Mouse (Mus musculus): ENCODE data around the gene Senp1. TPM values are rescaled to one million over a fixed set of nuclear protein-coding genes. Genes with fewer than 3 reads are reported as not detected.
A peak's percentile ranks its signal among the peaks of the same experiment; 100 is the strongest.

Gene Senp1
- polyA plus RNA-seq, 1 experiment from 2014 or later = 16.7 TPM

DNA sequence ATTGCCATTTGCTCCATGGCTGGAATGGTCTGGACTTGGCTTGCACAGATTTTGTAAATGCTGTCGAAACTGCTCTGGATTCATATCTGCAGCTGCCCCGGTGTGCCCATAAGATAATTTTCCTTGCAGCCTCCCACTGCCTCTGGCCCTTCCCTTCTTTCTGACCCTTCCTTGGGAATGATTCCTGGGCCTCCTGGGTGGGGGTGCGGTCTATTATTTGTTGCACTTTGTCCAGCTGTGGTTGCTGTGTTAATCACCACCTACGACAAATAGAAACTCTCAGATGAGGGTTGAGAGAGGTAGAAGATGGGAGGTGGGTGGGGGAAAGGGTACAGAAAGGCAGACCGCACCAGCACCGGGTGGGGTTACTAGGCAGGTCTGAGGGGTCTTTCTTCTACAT, 13.7 kb upstream of the Senp1 start:
- Histone ChIP-seq H3K4me1 (replicated peaks) (peaks cover 34% of the 10 kb centered on the region), H3K4me3 (no peak overlapping the region), H3K9ac (no peak overlapping the region), H3K4me2 (no peak overlapping the region), H3K27ac (no peak overlapping the region), H3K27me3 (0 out of 2 replicates have a peak, but pooled peaks cover 8% of the 10 kb centered on the region), H3K9me3 (replicated peaks) (no peaks in the 10 kb centered on the region), H3K36me3 (peaks cover 2% of the 10 kb centered on the region; the same call in 1 of the 2 replicates)
- no peak for ATAC-seq (replicated peaks; ENCODE audit: insufficient number of reproducible peaks, insufficient read depth, low FRiP score, low read depth)
- WGBS = 76% methylated on average over 6 of the region's 6 CpGs

DNA sequence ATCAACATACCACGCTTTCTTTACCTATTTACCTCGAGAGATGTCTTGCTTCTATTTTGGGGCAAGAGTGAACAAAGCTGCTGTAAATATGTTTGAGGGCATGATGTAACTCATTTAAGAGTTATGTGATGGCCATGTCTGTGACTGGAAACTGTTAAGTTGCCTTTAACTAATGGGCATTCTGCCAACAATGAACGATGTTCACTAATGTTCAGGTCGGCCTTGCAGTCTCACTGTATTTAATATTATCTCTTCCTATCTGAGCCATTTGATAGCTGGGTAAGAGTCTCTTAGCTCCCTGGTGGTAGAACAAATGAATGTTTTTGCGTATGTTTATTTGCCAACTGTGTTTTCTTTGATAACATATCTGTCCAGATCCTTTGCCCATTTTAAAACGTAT, 13.0 kb upstream of the Senp1 start:
- H3K9ac ChIP-seq = no peak overlapping the region
- ATAC-seq (replicated peaks; ENCODE audit: insufficient number of reproducible peaks, insufficient read depth, low FRiP score, low read depth) = no peak
- H3K4me1 ChIP-seq (replicated peaks) = peaks cover 28% of the 10 kb centered on the region
- H3K4me3 ChIP-seq = no peak overlapping the region
- 51% methylated on average over 6 of the region's 6 CpGs for WGBS
- H3K27ac ChIP-seq = no peak overlapping the region
- no peaks in the 10 kb centered on the region for H3K9me3 ChIP-seq (replicated peaks)
- 0 out of 2 replicates have a peak, but pooled peaks cover 8% of the 10 kb centered on the region for H3K27me3 ChIP-seq
- no peaks in the 10 kb centered on the region for H3K36me3 ChIP-seq
- H3K4me2 ChIP-seq = no peak overlapping the region

DNA sequence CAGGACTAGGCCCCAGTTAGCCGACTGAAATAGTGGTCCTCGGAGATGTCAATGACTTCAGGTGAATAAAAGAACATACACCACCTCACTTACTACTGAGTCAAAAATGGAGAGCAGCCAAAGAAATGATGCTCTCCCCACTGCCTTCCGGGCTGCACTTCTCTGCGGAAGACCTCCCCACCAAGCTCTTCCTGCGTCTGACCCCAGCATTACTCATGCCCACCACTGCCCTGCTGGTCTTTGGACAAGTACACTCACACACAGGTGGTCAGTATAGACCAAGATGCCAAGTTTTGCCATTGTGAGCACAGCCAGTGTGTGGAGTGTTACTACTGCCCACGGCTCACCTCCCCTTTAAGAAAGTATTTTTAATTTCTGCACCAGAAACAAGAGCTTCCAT, 8.9 kb upstream of the Senp1 start:
- no peak for ATAC-seq (replicated peaks; ENCODE audit: insufficient number of reproducible peaks, insufficient read depth, low FRiP score, low read depth)
- Histone ChIP-seq H3K27ac (no peak overlapping the region), H3K9me3 (replicated peaks) (no peaks in the 10 kb centered on the region), H3K36me3 (no peaks in the 10 kb centered on the region), H3K9ac (no peak overlapping the region), H3K4me1 (replicated peaks) (no peaks in the 10 kb centered on the region), H3K4me2 (no peak overlapping the region), H3K4me3 (no peak overlapping the region), H3K27me3 (0 out of 2 replicates have a peak, but pooled peaks cover 8% of the 10 kb centered on the region)
- 84% methylated on average over 6 of the region's 6 CpGs for WGBS

DNA sequence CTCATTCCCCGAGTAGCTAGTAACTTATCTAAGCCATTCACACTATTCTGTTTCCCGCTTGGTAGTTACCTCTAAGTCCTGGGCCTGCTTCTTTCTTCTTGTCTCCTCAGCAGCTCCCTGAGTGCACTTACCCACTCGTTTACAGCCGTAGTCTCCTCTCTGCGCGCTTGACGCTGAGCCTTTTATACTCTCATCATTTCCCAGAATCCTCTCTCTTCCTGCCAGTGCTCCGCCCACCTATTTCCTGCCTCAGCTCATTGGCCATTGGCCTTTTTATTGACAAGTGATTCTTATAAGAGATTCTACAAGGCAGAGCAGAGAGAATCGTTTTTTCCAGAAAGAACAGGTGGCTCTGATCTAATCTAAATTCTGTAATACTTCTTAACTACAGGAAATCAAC, 5.0 kb upstream of the Senp1 start:
- H3K27me3 ChIP-seq = no peaks in the 10 kb centered on the region
- H3K4me1 ChIP-seq (replicated peaks) = peaks cover 5% of the 10 kb centered on the region
- ATAC-seq (replicated peaks; ENCODE audit: insufficient number of reproducible peaks, insufficient read depth, low FRiP score, low read depth) = no peak
- H3K9ac ChIP-seq = no peak overlapping the region
- H3K27ac ChIP-seq = no peak overlapping the region
- H3K4me3 ChIP-seq = no peak overlapping the region
- WGBS = 83% methylated on average over 9 of the region's 9 CpGs
- H3K36me3 ChIP-seq = no peaks in the 10 kb centered on the region
- no peaks in the 10 kb centered on the region for H3K9me3 ChIP-seq (replicated peaks)
- H3K4me2 ChIP-seq = no peak overlapping the region

DNA sequence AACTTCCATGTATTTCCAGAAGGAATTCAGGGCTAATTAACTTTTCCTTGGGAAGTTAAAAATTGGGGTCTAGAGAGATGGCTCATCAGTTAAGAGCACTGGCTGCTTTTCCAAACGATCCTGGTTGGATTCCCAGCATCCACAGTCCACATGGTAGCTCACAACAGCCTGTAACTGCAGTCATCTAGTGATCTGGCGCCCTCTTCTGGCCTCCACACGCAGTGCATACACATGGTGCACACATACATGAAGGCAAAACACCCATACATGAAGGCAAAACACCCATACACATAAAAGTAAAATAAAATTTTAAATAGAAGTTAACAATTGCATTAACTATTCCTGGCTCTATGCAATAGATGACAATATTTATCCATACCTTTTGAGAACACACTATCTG, 3.4 kb upstream of the Senp1 start:
- Histone ChIP-seq H3K4me2 (no peak overlapping the region), H3K4me1 (replicated peaks) (peaks cover 9% of the 10 kb centered on the region), H3K4me3 (no peak overlapping the region), H3K9me3 (replicated peaks) (no peaks in the 10 kb centered on the region), H3K36me3 (no peaks in the 10 kb centered on the region), H3K27me3 (no peaks in the 10 kb centered on the region), H3K27ac (no peak overlapping the region), H3K9ac (no peak overlapping the region)
- ATAC-seq (replicated peaks; ENCODE audit: insufficient number of reproducible peaks, insufficient read depth, low FRiP score, low read depth) = no peak
- WGBS = 53% methylated on average over 3 of the region's 3 CpGs

- 87% methylated on average over 12 of the region's 12 CpGs for WGBS
- no peaks in the 10 kb centered on the region for H3K27me3 ChIP-seq
- H3K9me3 ChIP-seq (replicated peaks) = no peaks in the 10 kb centered on the region
- no peak overlapping the region for H3K4me3 ChIP-seq
- H3K9ac ChIP-seq = no peak overlapping the region
- H3K4me2 ChIP-seq = no peak overlapping the region
- ATAC-seq (replicated peaks; ENCODE audit: insufficient number of reproducible peaks, insufficient read depth, low FRiP score, low read depth) = no peak
- peaks cover 17% of the 10 kb centered on the region for H3K4me1 ChIP-seq (replicated peaks)
- H3K27ac ChIP-seq = no peak overlapping the region
- no peaks in the 10 kb centered on the region for H3K36me3 ChIP-seq
These were observed 1.4 kb upstream of the Senp1 start for GRCm38 (mm10) chr15:98094905-98095304.

DNA sequence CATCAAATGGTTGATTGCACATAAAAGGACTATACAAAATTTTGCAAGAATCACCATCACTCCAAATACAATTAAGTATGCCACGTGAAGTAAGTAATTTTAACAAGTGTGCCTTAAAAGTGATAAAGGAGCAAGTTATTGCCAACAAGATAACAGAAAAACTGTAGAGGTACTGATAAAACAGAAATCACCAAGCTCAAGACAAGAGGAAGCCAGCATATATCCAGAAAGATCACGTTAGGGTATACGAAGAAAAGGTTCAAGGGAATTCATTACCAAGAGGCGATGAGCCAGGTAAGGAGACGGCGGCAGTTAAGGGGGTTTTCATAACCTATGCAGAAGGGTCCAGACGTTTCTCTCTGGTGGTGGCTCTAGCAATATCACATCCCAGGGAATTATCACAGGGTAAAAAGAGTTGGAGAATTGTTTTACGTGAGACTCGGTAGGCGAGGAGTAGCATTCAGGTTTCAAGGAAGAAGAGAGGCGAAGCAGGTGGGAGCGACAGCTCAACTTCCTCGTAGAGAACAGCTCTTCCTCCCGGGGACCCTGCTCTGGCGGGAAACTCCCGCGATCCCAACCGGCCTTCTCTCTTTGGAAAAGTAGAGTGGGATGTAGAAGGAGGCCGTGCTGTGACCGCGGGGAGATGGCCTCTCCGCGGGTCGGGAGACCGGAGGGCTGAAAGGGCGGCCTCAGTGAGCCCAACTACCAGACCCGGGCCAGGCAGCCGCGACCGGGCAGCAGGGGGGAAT, 998 bp downstream of the Senp1 start, which contains the start of gene Pfkm:
Gene Pfkm (plus strand): TSS at position 218 of the 749 bp plus-strand sequence.
- Histone ChIP-seq H3K27ac (peak within 1 kb of the TSS; percentile 99), H3K4me3 (peak within 1 kb of the TSS; percentile 99), H3K27me3 (no peaks in the 10 kb centered on the region), H3K9ac (peak within 1 kb of the TSS; percentile 90), H3K36me3 (peaks cover 4% of the 10 kb centered on the region; the same call in 1 of the 2 replicates), H3K4me2 (peak within 1 kb of the TSS; percentile 73), H3K4me1 (replicated peaks) (peaks cover 17% of the 10 kb centered on the region), H3K9me3 (replicated peaks) (no peaks in the 10 kb centered on the region)
- WGBS = under 1% methylated on average over 30 of the region's 30 CpGs
- ATAC-seq (replicated peaks; ENCODE audit: insufficient number of reproducible peaks, insufficient read depth, low FRiP score, low read depth) = no peak

DNA sequence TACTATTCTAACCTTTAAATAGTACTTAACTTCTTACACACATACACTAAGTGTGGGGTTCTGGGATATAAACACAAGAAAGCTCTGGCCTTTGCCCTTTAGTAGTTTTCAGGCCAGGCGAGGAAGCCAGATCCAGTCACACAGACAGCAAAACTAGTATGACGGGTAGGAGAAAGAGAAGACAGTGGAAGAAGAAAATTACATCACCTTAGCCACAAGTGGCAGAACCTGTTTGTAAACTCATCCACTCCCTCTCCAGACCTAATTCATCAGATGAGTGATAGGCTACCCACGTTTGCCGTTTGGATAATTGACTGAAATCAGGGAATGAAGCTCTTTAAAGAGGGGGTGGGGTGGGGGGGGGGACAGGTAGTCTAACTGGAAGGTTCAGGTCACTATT, 1.7 kb downstream of the Senp1 start:
- WGBS = 26% methylated on average over 4 of the region's 4 CpGs
- ATAC-seq (replicated peaks; ENCODE audit: insufficient number of reproducible peaks, insufficient read depth, low FRiP score, low read depth) = no peak

DNA sequence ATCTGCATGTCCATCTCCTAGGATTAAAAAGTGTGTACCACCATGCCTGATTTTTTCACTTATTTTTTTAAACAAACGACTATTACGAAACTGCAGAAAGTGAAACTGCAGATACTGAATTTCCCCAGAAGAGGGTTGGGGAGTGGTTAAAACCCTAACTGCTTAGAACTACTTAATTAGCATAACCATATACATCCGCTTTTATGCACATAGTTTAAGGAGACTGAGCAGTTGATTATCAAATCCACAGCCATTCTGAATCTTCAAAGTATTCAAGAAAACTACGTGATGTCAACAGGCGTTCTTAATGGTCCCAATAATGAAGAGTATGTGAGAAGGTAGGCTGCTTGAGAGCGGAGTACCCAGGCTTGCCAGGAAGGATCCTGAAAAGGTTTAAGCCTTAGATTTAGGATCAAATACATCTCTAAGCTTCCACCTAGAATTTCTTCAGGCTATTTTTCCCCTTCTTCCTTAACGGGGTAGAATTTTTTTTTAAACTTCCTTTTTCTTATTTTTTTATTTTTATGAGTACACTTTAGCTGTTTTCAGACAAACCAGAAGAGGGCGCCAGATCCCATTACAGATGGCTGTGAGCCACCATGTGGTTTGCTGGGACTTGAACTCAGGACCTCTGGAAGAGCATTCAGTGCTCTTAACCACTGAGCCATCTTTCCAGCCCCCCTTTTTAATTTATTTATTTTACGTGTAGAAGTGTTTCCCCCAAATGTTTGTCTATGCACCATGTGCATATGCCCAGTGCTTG, 3.9 kb downstream of the Senp1 start:
- peaks cover 18% of the 10 kb centered on the region for H3K36me3 ChIP-seq
- no peak for ATAC-seq (replicated peaks; ENCODE audit: insufficient number of reproducible peaks, insufficient read depth, low FRiP score, low read depth)
- H3K27ac ChIP-seq = no peak overlapping the region
- H3K4me1 ChIP-seq (replicated peaks) = peaks cover 17% of the 10 kb centered on the region
- H3K4me3 ChIP-seq = no peak overlapping the region
- no peak overlapping the region for H3K4me2 ChIP-seq
- no peaks in the 10 kb centered on the region for H3K9me3 ChIP-seq (replicated peaks)
- H3K9ac ChIP-seq = no peak overlapping the region
- H3K27me3 ChIP-seq = no peaks in the 10 kb centered on the region
- 74% methylated on average over 9 of the region's 9 CpGs for WGBS

More for the DNA sequence above, 1.7 kb downstream of the Senp1 start:
- Histone ChIP-seq H3K27ac (no peak overlapping the region), H3K4me1 (replicated peaks) (peaks cover 17% of the 10 kb centered on the region), H3K36me3 (peaks cover 4% of the 10 kb centered on the region; the same call in 1 of the 2 replicates), H3K4me3 (peak overlapping the region; percentile 99), H3K9me3 (replicated peaks) (no peaks in the 10 kb centered on the region), H3K27me3 (no peaks in the 10 kb centered on the region), H3K4me2 (peak overlapping the region; percentile 73), H3K9ac (peak overlapping the region; percentile 90; the same call in 1 of the 2 replicates)

DNA sequence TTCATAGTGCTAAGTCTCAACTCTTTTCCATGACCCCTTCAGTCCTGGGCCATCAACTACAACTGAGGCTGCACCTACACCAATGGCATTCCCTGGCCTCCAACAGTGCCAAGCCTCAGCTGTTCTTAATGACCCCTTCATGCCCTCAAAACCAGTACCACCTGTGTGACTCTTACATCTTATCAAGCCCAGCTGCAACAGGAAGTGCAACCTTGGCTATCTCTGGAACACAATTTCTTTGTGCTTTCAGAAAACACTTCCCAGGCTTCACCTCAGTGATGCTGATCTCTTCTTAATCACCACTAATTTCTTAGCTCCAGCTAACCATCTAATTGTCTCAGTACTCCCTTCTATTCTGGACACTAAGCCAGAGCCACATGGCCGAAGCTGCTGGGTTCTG, 4.7 kb downstream of the Senp1 start:
- Histone ChIP-seq H3K4me3 (no peak overlapping the region), H3K9ac (no peak overlapping the region), H3K36me3 (peaks cover 23% of the 10 kb centered on the region), H3K27ac (no peak overlapping the region), H3K4me1 (replicated peaks) (peaks cover 16% of the 10 kb centered on the region), H3K4me2 (no peak overlapping the region), H3K9me3 (replicated peaks) (no peaks in the 10 kb centered on the region), H3K27me3 (no peaks in the 10 kb centered on the region)
- ATAC-seq (replicated peaks; ENCODE audit: insufficient number of reproducible peaks, insufficient read depth, low FRiP score, low read depth) = no peak
- 66% methylated on average over 1 of the region's 1 CpGs for WGBS

GRCm38 (mm10) chr15:98076901-98077300, 16.6 kb downstream of the Senp1 start:
- no peak overlapping the region for H3K27ac ChIP-seq
- no peak overlapping the region for H3K4me3 ChIP-seq
- H3K27me3 ChIP-seq = no peaks in the 10 kb centered on the region
- H3K4me2 ChIP-seq = no peak overlapping the region
- H3K9me3 ChIP-seq (replicated peaks) = no peaks in the 10 kb centered on the region
- H3K9ac ChIP-seq = no peak overlapping the region
- 90% methylated on average over 6 of the region's 6 CpGs for WGBS
- peaks cover 41% of the 10 kb centered on the region for H3K36me3 ChIP-seq
- ATAC-seq (replicated peaks; ENCODE audit: insufficient number of reproducible peaks, insufficient read depth, low FRiP score, low read depth) = no peak
- no peaks in the 10 kb centered on the region for H3K4me1 ChIP-seq (replicated peaks)
